Mouse (Mus musculus) forebrain, embryonic 11.5 days (tissue): ENCODE measurements around the gene Cfhr2. TPM values are rescaled to one million over a fixed set of nuclear protein-coding genes. Genes with fewer than 3 reads are reported as not detected.
"Not testable (repeated sequence)": the region's sequence is repeated elsewhere in the genome, so short reads cannot be mapped to it uniquely, and the experiment has no call there.

Experiments
- ATAC-seq: fragments of 200-750 bp; cut with Nextera tagmentation; replicated peaks from 2 replicates; pipeline ENCODE4 v1.8.0; 2017; ENCODE audit warnings: moderate TSS enrichment; ENCODE audit not compliant: low FRiP score
- DNase-seq: peaks from one replicate; pipeline ENCODE4 v3.0.0-alpha.2; 2017; ENCODE audit warnings: low spot score
- H3K27ac ChIP-seq: fragments of 300-500 bp; sonication (generic); 2 replicates; pipeline ENCODE4 v1.5.1; 2014; ENCODE audit warnings: low read depth, low read length
- H3K27me3 ChIP-seq: fragments of 300-500 bp; sonication (generic); 2 replicates; pipeline ENCODE4 v1.6.1; 2014; ENCODE audit warnings: mild to moderate bottlenecking, low read length, mixed read lengths; ENCODE audit not compliant: control insufficient read depth, insufficient read depth
- H3K36me3 ChIP-seq: fragments of 300-500 bp; sonication (generic); 2 replicates; pipeline ENCODE4 v1.6.1; 2014; ENCODE audit warnings: mild to moderate bottlenecking, low read length, moderate library complexity, mixed read lengths; ENCODE audit not compliant: control insufficient read depth, insufficient read depth
- H3K4me1 ChIP-seq: fragments of 300-500 bp; sonication (generic); replicated peaks from 2 replicates; pipeline ENCODE4 v1.6.1; 2014; ENCODE audit warnings: low read length, mixed read lengths; ENCODE audit not compliant: control insufficient read depth, insufficient read depth
- H3K4me2 ChIP-seq: fragments of 300-500 bp; sonication (generic); 2 replicates; pipeline ENCODE4 v1.6.1; 2014; ENCODE audit warnings: low read depth, mild to moderate bottlenecking, low read length, moderate library complexity, mixed read lengths; ENCODE audit not compliant: severe bottlenecking
- H3K4me3 ChIP-seq: fragments of 300-500 bp; sonication (generic); 2 replicates; pipeline ENCODE4 v1.5.1; 2014; ENCODE audit warnings: low read depth, low read length
- H3K9ac ChIP-seq: fragments of 300-500 bp; sonication (generic); 2 replicates; pipeline ENCODE4 v1.6.1; 2014; ENCODE audit warnings: low read length
- H3K9me3 ChIP-seq: fragments of 300-500 bp; sonication (generic); 2 replicates; pipeline ENCODE4 v1.6.1; 2016; ENCODE audit warnings: low read length, mixed read lengths; ENCODE audit not compliant: control insufficient read depth
- WGBS: fragments of 180-500 bp; shearing (Covaris S2); extraction: QIAGEN DNeasy Blood & Tissue Kit; methylation state at CpG from one replicate; pipeline ENCODE4 v1.1.7; 2014; 5-methylcytosine and 5-hydroxymethylcytosine counted together
- polyA plus RNA-seq: library from polyadenylated mRNA; unstranded; fragments of >200 nt; fragmentation: Nextera tagmentation; extraction: Ambion mirVana; gene quantifications from 2 replicates; pipeline ENCODE4 v1.2.1, GENCODE M21; 2014

Gene Cfhr2
- not detected in 2 replicates for polyA plus RNA-seq

DNA sequence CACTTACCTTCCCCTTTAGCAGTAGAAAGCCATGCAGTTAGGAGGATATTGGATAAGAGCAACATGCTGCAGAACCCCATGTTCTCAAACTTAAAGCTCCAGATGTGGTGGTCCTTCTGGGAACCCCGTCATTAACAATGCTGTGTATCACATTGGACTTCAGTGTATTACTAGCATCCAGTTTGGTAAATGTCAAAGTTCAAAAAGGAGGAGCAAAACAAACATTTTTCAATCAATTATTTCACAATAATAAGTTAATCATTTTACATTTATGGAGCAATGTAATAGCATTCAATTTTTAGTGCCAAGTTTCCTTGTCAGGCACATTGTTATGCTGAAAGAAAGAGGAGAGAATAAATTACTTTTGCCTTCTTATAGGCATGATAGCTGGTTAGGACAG lies at the start of gene Cfhr2:
TSS of gene Cfhr2 (minus strand) at position 155 of the 400 bp plus-strand sequence.
- Histone ChIP-seq H3K4me2 (no peak within 1 kb of the TSS), H3K9ac (no peak within 1 kb of the TSS), H3K27ac (no peak within 1 kb of the TSS), H3K27me3 (no peaks in the 10 kb centered on the region), H3K4me1 (no peaks in the 10 kb centered on the region), H3K9me3 (no peaks in the 10 kb centered on the region), H3K4me3 (no peak within 1 kb of the TSS), H3K36me3 (no peaks in the 10 kb centered on the region)
- ATAC-seq (no peak), DNase-seq (no peak)
- 86% methylated on average over 1 of the region's 1 CpGs for WGBS

DNA sequence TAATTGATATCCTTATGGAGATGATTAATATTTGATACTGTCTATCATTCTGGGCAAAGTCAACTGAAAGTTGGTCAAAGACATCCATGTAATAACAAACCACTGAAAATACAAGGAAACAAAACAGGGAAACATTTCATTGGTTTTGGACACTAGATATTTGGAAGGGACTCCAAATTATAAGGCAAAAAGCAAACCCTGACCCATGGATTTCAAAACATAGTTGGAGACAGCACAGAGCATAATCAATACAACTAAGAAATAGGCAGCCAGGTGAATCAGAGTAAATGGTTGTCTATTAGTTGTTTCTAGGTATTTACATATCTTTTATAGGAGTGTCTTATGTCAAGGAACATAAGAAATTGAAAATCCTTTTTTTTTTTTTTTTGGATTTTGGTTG lies 5.2 kb upstream of the Cfhr2 start:
- H3K9ac ChIP-seq, result no peak overlapping the region
- H3K4me2 ChIP-seq, result no peak overlapping the region
- H3K4me3 ChIP-seq, result no peak overlapping the region
- no peaks in the 10 kb centered on the region for H3K9me3 ChIP-seq
- H3K36me3 ChIP-seq, result no peaks in the 10 kb centered on the region
- no peaks in the 10 kb centered on the region for H3K27me3 ChIP-seq
- DNase-seq, result no peak
- H3K4me1 ChIP-seq, result no peaks in the 10 kb centered on the region
- H3K27ac ChIP-seq, result no peak overlapping the region
- ATAC-seq, result no peak

DNA sequence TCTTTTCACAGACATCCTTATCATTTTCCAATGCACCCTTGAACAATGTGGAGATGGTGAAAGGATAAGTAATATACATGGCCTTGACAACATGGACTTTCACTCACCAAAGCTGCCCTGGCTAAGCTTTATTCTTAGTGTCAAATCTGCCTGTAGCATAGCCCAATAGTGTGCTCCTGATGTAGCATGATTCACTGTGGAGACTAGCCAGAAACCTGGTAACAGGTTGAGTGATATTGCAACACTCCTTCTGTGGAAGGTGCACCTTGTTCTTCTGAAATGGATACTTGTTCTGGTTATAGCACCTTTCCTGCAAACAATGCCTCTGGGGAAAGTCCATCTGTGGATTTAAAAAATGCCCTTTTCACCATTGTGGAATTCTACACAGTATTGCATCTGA lies 1.7 kb upstream of the Cfhr2 start:
- no peak overlapping the region for H3K27ac ChIP-seq
- no peak overlapping the region for H3K4me3 ChIP-seq
- ATAC-seq (no peak), DNase-seq (no peak)
- no peaks in the 10 kb centered on the region for H3K27me3 ChIP-seq
- no peak overlapping the region for H3K4me2 ChIP-seq
- no peaks in the 10 kb centered on the region for H3K4me1 ChIP-seq
- H3K36me3 ChIP-seq, result no peaks in the 10 kb centered on the region
- H3K9ac ChIP-seq, result no peak overlapping the region
- H3K9me3 ChIP-seq, result no peaks in the 10 kb centered on the region

DNA sequence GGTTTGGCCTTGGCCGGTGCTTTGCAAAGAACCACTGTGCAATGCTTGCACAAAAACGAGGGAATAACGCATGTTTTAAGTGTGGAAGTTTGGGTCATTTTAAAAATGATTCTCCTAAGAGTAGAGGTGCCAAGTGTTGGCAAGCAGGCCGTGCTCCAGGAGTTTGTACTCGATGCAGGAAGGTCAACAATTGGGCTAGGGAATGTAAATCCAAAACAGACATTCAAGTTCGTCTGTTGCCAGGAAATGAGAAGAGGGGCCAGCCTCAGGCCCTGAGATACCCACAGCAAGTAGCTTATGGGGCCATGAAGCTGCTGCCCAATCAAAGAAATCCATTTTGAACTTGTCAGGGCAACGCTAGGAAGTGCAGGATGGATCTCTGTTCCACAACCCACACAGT lies 18.8 kb downstream of the Cfhr2 start:
- Histone ChIP-seq H3K36me3 (no peaks in the 10 kb centered on the region), H3K27me3 (no peaks in the 10 kb centered on the region), H3K9ac (no peak overlapping the region), H3K9me3 (no peaks in the 10 kb centered on the region), H3K27ac (no peak overlapping the region), H3K4me1 (no peaks in the 10 kb centered on the region), H3K4me3 (no peak overlapping the region), H3K4me2 (no peak overlapping the region)
- no peak for DNase-seq
- whole genome bisulfite sequencing, result 72% methylated on average over 7 of the region's 7 CpGs
- no peak for ATAC-seq

DNA sequence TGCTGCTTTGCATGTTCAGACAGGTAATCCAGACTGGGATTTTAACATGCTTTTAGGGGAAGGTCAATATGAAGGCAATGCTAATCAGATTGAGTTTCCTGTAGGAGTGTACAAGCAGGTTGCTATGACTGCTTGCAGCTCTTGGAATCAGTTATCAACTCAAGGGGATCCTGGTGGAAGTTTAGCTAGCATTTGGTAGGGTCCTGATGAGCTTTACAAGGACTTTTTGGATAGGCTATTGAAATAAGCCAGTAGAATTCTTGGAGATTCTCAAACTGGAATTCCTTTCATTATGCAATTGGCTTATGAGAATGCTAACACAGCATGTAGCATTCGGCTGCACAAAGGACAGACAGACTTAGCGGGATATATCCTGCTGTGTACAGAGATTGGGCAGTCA lies 19.2 kb downstream of the Cfhr2 start:
- Histone ChIP-seq H3K9ac (no peak overlapping the region), H3K9me3 (no peaks in the 10 kb centered on the region), H3K27ac (no peak overlapping the region), H3K27me3 (no peaks in the 10 kb centered on the region), H3K4me2 (no peak overlapping the region), H3K4me3 (no peak overlapping the region), H3K4me1 (no peaks in the 10 kb centered on the region), H3K36me3 (no peaks in the 10 kb centered on the region)
- DNase-seq, result no peak
- 71% methylated on average over 2 of the region's 2 CpGs for WGBS
- ATAC-seq, result peak; percentile 63; the same call in 1 of the 2 replicates

DNA sequence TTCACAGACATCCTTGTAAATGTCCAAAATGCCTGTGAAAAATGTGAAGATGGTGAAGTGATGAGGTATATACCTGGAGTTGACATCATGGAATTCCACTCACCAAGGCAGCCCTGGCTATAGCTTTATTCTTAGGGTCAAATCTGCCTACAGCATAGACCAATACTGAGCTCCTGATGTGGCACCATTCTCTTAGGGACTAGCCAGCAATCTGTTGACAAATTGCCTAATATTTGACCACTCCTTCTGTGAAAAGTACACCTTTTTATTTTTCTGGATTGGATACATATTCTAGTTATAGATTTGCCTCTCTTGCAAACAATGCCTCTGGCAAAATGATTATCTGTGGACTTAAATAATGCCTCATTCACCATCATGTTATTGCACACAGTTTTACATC lies 49.9 kb downstream of the Cfhr2 start:
- no peak for DNase-seq
- H3K9ac ChIP-seq, result no peak overlapping the region
- no peak overlapping the region for H3K27ac ChIP-seq

DNA sequence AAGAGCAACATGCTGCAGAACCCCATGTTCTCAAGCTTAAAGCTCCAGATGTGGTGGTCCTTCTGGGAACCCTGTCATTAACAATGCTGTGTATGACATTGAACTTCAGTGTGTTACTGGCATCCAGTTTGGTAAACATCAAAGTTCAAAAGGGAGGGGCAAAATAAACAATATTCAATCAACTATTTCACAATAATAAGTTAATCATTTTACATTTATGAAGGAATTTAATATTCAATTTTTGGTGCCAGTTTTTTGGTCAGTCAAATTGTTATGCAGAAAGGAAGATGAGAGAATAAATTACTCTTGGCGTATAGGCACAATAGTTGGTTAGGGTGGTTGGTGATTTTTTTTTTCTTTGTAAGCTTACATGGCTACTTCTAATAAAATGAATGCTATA lies 77.4 kb downstream of the Cfhr2 start, which contains the start of gene Gm4788:
TSS of gene Gm4788 (minus strand) at position 101 of the 400 bp plus-strand sequence.
- DNase-seq (no peak), ATAC-seq (no peak)
- Histone ChIP-seq H3K27me3 (no peaks in the 10 kb centered on the region), H3K4me1 (no peaks in the 10 kb centered on the region), H3K27ac (no peak within 1 kb of the TSS), H3K9me3 (no peaks in the 10 kb centered on the region), H3K4me2 (no peak within 1 kb of the TSS), H3K9ac (no peak within 1 kb of the TSS), H3K4me3 (no peak within 1 kb of the TSS), H3K36me3 (no peaks in the 10 kb centered on the region)
- 97% methylated on average over 1 of the region's 1 CpGs for WGBS

More for the DNA sequence above, 49.9 kb downstream of the Cfhr2 start:
- no peak overlapping the region for H3K4me2 ChIP-seq
- H3K36me3 ChIP-seq, result no peaks in the 10 kb centered on the region
- H3K4me3 ChIP-seq, result no peak overlapping the region
- H3K4me1 ChIP-seq, result no peaks in the 10 kb centered on the region
- ATAC-seq, result no peak
- H3K9me3 ChIP-seq, result no peaks in the 10 kb centered on the region
- no peaks in the 10 kb centered on the region for H3K27me3 ChIP-seq

DNA sequence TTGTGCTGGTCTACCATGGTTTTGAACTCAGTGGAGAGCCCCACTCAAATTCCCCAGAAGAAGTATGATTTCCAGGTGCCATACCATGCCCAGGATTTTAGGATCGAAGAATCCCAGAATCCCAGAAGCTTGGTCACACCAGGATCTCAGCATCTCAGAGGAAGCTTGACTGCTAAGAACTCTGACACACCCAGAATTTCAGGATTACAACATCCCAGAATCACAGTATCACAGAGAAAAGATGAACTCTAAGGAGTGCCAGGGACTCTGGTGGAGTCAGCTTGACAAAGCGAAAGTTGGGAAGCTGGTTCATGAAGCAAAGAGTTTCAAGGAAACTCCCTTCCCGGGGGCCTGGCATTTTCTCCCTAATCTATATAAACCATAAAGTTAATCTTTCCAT lies 88.6 kb downstream of the Cfhr2 start:
- 94% methylated on average over 3 of the region's 3 CpGs for WGBS

More for the DNA sequence above, 88.6 kb downstream of the Cfhr2 start:
- H3K36me3 ChIP-seq, H3K27ac ChIP-seq, H3K4me3 ChIP-seq, H3K4me1 ChIP-seq, H3K4me2 ChIP-seq, H3K27me3 ChIP-seq, ATAC-seq, H3K9me3 ChIP-seq, DNase-seq, H3K9ac ChIP-seq: not testable (repeated sequence)
